Mouse (Mus musculus) G1E (cell line): ENCODE results near the gene Whrn. TPM values are rescaled to one million over a fixed set of nuclear protein-coding genes. Genes with fewer than 3 reads are reported as not detected.
A peak's percentile ranks its signal among the peaks of the same experiment; 100 is the strongest.

Experiments
- ATAC-seq: 2 replicates; pipeline ENCODE4 v1.8.0; 2016; ENCODE audit warnings: mild to moderate bottlenecking; ENCODE audit not compliant: insufficient number of reproducible peaks, poor library complexity, low FRiP score, severe bottlenecking; ENCODE audit errors: extremely low read depth
- DNase-seq: peaks from one replicate; pipeline ENCODE4 v3.0.0; 2012; ENCODE audit warnings: low spot score
- H3K27me3 ChIP-seq: 2 replicates; pipeline ENCODE4 v1.6.1; 2012; ENCODE audit warnings: mild to moderate bottlenecking, low read length, inconsistent platforms; ENCODE audit not compliant: insufficient read depth
- H3K36me3 ChIP-seq: replicated peaks from 2 replicates; pipeline ENCODE3; 2012; ENCODE audit warnings: mild to moderate bottlenecking, inconsistent platforms
- H3K4me1 ChIP-seq: 2 replicates; pipeline ENCODE4 v1.6.1; 2012; ENCODE audit warnings: low read depth, low read length, inconsistent platforms, mixed read lengths; ENCODE audit not compliant: insufficient read depth
- H3K4me3 ChIP-seq: 2 replicates; pipeline ENCODE4 v1.5.1; 2012; ENCODE audit warnings: low read depth, mild to moderate bottlenecking, inconsistent platforms, low read length, moderate library complexity, mixed read lengths
- H3K9me3 ChIP-seq: replicated peaks from 2 replicates; pipeline ENCODE4 v1.6.1; 2012; ENCODE audit warnings: inconsistent platforms
- CTCF ChIP-seq: IDR thresholded peaks from 2 replicates; pipeline ENCODE4 v1.5.1; 2012; ENCODE audit warnings: low read depth, low read length, inconsistent platforms, mixed read lengths
- GATA1 ChIP-seq: IDR thresholded peaks from 2 replicates; pipeline ENCODE4 v1.6.1; 2012; ENCODE audit warnings: borderline replicate concordance, low read length, inconsistent platforms, mixed read lengths
- GATA2 ChIP-seq: IDR thresholded peaks from 2 replicates; pipeline ENCODE4 v1.6.1; 2012; ENCODE audit warnings: low read depth, low read length, inconsistent platforms, borderline replicate concordance
- POLR2AphosphoS5 ChIP-seq: IDR thresholded peaks from 2 replicates; pipeline ENCODE4 v1.6.1; 2012; ENCODE audit warnings: low read depth, low read length, inconsistent platforms; ENCODE audit not compliant: insufficient replicate concordance
- TAL1 ChIP-seq: conservative IDR thresholded peaks from 2 replicates; pipeline ENCODE4 v1.6.1; 2012; ENCODE audit warnings: low read depth, low read length, inconsistent platforms, mixed read lengths
- polyA plus RNA-seq: library from polyadenylated mRNA; stranded (reverse); fragments of >175 nt; gene quantifications from 2 replicates; pipeline ENCODE4 v1.2.3, GENCODE M21; 2012
- total RNA-seq, 2 experiments: library from RNA; stranded (forward) in 1 of 2; stranded (reverse) in 1 of 2; fragments of 200-1000 nt in 1 of 2; fragments of >200 nt in 1 of 2; fragmentation: Nextera tagmentation in 1 of 2; gene quantifications; 2 replicates each; pipeline ENCODE4 v1.2.3; 2014 to 2017

The Whrn gene
- total and polyA plus RNA-seq, 3 experiments, result 0.38 TPM; not detected in 2

GRCm38 (mm10) chr4:63496312-63496711, 521 bp upstream of the Whrn start:
- H3K27me3 ChIP-seq, result no peaks in the 10 kb centered on the region
- no peak for ATAC-seq
- peaks cover 62% of the 10 kb centered on the region for H3K9me3 ChIP-seq
- no peak for TF ChIP-seq TAL1
- no peak for TF ChIP-seq GATA2
- no peak for TF ChIP-seq GATA1
- TF ChIP-seq POLR2AphosphoS5, result no peak
- no peak for TF ChIP-seq CTCF
- no peaks in the 10 kb centered on the region for H3K4me1 ChIP-seq
- no peak for DNase-seq
- H3K36me3 ChIP-seq, result no peaks in the 10 kb centered on the region
- no peak overlapping the region for H3K4me3 ChIP-seq

- Histone ChIP-seq H3K36me3 (no peaks in the 10 kb centered on the region), H3K27me3 (no peaks in the 10 kb centered on the region), H3K9me3 (peaks cover 57% of the 10 kb centered on the region), H3K4me1 (no peaks in the 10 kb centered on the region), H3K4me3 (peak overlapping the region; percentile 9; the same call in 1 of the 2 replicates)
- TF ChIP-seq GATA1, result no peak
- no peak for TF ChIP-seq CTCF
- no peak for TF ChIP-seq POLR2AphosphoS5
- no peak for TF ChIP-seq GATA2
- TF ChIP-seq TAL1, result no peak
- DNase-seq (no peak), ATAC-seq (no peak)
These were observed 550 bp downstream of the Whrn start for GRCm38 (mm10) chr4:63494967-63495914.

DNA sequence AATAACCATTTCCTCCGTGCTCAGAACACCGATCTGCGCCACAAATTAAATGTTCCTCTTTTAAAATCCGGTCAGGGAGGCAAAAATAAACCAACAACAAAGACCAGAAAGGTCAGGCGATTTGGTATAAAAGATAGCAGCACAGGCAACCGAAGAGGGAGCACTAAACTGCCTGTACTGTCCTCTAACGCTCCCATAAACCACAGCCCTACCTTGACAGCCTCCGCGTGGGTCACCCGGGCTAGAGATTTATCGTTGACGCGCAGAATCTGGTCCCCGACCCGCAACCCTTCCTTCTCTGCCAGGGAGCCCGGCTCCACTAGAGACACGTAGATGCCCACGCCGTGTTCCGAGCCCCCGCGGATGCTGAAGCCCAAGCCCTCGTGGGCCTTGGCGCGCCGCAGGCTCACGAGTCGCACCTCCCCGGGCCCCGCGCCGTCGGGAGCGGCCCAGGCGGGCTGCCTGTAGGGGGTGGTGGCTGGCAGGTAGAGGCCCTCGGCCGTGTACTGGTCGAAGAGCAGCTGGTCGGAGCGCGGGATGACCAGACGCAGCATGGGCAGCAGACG, 1.3 kb downstream of the Whrn start:
- Histone ChIP-seq H3K36me3 (no peaks in the 10 kb centered on the region), H3K9me3 (peaks cover 60% of the 10 kb centered on the region), H3K27me3 (no peaks in the 10 kb centered on the region), H3K4me3 (peak overlapping the region; percentile 9; the same call in 1 of the 2 replicates), H3K4me1 (no peaks in the 10 kb centered on the region)
- ATAC-seq (no peak), DNase-seq (no peak)
- TF ChIP-seq GATA2 (no peak), POLR2AphosphoS5 (no peak), TAL1 (no peak), GATA1 (no peak), CTCF (no peak)

GRCm38 (mm10) chr4:63493351-63494121, 2.3 kb downstream of the Whrn start:
- ATAC-seq (no peak), DNase-seq (no peak)
- no peak overlapping the region; the same call in 1 of the 2 replicates for H3K4me3 ChIP-seq
- no peaks in the 10 kb centered on the region for H3K4me1 ChIP-seq
- peaks cover 61% of the 10 kb centered on the region for H3K9me3 ChIP-seq
- TF ChIP-seq CTCF (no peak), GATA2 (no peak), GATA1 (no peak)
- no peaks in the 10 kb centered on the region for H3K27me3 ChIP-seq
- H3K36me3 ChIP-seq, result no peaks in the 10 kb centered on the region

- no peak for ATAC-seq
- Histone ChIP-seq H3K36me3 (no peaks in the 10 kb centered on the region), H3K27me3 (no peaks in the 10 kb centered on the region), H3K4me3 (no peak overlapping the region), H3K9me3 (peaks cover 65% of the 10 kb centered on the region), H3K4me1 (no peaks in the 10 kb centered on the region)
- TF ChIP-seq GATA2 (no peak), POLR2AphosphoS5 (no peak), CTCF (no peak), GATA1 (no peak), TAL1 (no peak)
- no peak for DNase-seq
These were observed 4.3 kb downstream of the Whrn start for GRCm38 (mm10) chr4:63491521-63491920.

DNA sequence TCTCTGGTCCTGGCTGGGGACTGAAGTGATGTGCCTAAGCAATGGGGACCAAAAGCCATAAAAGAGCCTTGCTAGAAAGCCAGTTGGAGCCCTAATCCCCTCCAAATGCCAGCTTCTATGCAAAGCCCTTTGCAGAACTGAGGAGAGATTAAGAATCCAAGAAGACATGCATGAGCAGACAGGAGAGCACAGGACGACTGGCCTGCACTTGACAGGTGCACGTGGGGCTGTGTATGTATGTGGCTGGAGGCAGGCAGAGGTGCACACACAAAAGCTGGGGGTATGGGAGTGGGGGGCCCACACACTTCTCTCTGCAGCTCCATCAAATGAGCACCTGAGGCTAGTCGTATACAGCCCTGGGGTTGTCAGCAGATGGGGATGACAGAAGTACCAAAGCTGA, 5.6 kb downstream of the Whrn start:
- H3K4me3 ChIP-seq, result no peak overlapping the region
- H3K27me3 ChIP-seq, result no peaks in the 10 kb centered on the region
- TF ChIP-seq POLR2AphosphoS5 (no peak), TAL1 (no peak), GATA2 (no peak), GATA1 (no peak), CTCF (no peak)
- DNase-seq, result no peak
- no peak for ATAC-seq
- no peaks in the 10 kb centered on the region for H3K4me1 ChIP-seq
- no peaks in the 10 kb centered on the region for H3K36me3 ChIP-seq
- peaks cover 60% of the 10 kb centered on the region for H3K9me3 ChIP-seq
